Mouse (Mus musculus): ENCODE data around the gene Myo1d. TPM values are rescaled to one million over a fixed set of nuclear protein-coding genes. Genes with fewer than 3 reads are reported as not detected.

Myo1d gene
- polyA plus RNA-seq, 1 experiment = 37.1 TPM

GRCm38 (mm10) chr11:80484191-80484791 lies 295.5 kb downstream of the Myo1d start:
- no peak for TF ChIP-seq CTCF (conservative IDR thresholded peaks at IDR 0.05; ENCODE audit: insufficient read depth, insufficient read length, low read depth, low read length)
- TF ChIP-seq POLR2A (IDR thresholded peaks at IDR 0.05; ENCODE audit: low read depth, low read length) = no peak
- Histone ChIP-seq H3K27ac (ENCODE audit: insufficient read depth, low read depth, low read length) (no peak overlapping the region), H3K4me3 (ENCODE audit: insufficient read depth, low read depth, low read length) (no peak overlapping the region), H3K27me3 (replicated peaks; ENCODE audit: control insufficient read depth, insufficient read depth, low read length) (no peaks in the 10 kb centered on the region), H3K4me1 (ENCODE audit: control insufficient read depth, insufficient read depth, low read length) (no peaks in the 10 kb centered on the region), H3K36me3 (ENCODE audit: control insufficient read depth, insufficient read depth, low read length) (no peaks in the 10 kb centered on the region)
- 47% methylated on average over 12 of the region's 12 CpGs for WGBS
- DNase-seq = no peak

GRCm38 (mm10) chr11:80483536-80484067 lies 296.2 kb downstream of the Myo1d start:
- TF ChIP-seq CTCF (conservative IDR thresholded peaks at IDR 0.05; ENCODE audit: insufficient read depth, insufficient read length, low read depth, low read length) (no peak), POLR2A (IDR thresholded peaks at IDR 0.05; ENCODE audit: low read depth, low read length) (no peak)
- H3K27ac ChIP-seq (ENCODE audit: insufficient read depth, low read depth, low read length) = no peak overlapping the region
- H3K27me3 ChIP-seq (replicated peaks; ENCODE audit: control insufficient read depth, insufficient read depth, low read length) = no peaks in the 10 kb centered on the region
- 75% methylated on average over 6 of the region's 6 CpGs for WGBS
- H3K4me1 ChIP-seq (ENCODE audit: control insufficient read depth, insufficient read depth, low read length) = no peaks in the 10 kb centered on the region
- no peak overlapping the region for H3K4me3 ChIP-seq (ENCODE audit: insufficient read depth, low read depth, low read length)
- H3K36me3 ChIP-seq (ENCODE audit: control insufficient read depth, insufficient read depth, low read length) = no peaks in the 10 kb centered on the region
- no peak for DNase-seq

- H3K4me3 ChIP-seq (ENCODE audit: insufficient read depth, low read depth, low read length) = no peak overlapping the region
- no peak overlapping the region for H3K27ac ChIP-seq (ENCODE audit: insufficient read depth, low read depth, low read length)
- TF ChIP-seq POLR2A (IDR thresholded peaks at IDR 0.05; ENCODE audit: low read depth, low read length) (no peak), CTCF (conservative IDR thresholded peaks at IDR 0.05; ENCODE audit: insufficient read depth, insufficient read length, low read depth, low read length) (no peak)
- 93% methylated on average over 7 of the region's 7 CpGs for WGBS
- H3K27me3 ChIP-seq (replicated peaks; ENCODE audit: control insufficient read depth, insufficient read depth, low read length) = no peaks in the 10 kb centered on the region
- DNase-seq = no peak
- no peaks in the 10 kb centered on the region for H3K4me1 ChIP-seq (ENCODE audit: control insufficient read depth, insufficient read depth, low read length)
- no peaks in the 10 kb centered on the region for H3K36me3 ChIP-seq (ENCODE audit: control insufficient read depth, insufficient read depth, low read length)
Observed at GRCm38 (mm10) chr11:80482921-80483320, 296.9 kb downstream of the Myo1d start.

DNA sequence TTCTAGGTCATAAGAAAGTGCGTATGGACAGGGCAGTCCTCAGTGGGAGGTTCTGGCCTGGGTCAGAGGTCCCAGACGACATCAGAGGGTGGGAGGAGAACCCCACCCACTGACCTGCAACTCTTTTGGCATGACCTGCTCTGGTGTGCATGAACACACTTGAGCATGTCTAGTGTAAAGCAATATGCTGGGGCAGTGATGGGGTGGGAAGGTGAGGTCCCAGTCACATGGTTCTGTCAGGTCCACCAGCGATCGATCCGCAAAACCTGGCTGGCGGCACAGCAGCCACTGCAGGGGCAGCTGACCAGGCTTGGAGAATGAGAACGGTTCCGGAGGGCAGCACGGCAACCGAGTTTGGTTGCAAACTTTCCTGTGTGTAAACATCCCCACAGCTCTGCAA lies 297.5 kb downstream of the Myo1d start:
- H3K36me3 ChIP-seq (ENCODE audit: control insufficient read depth, insufficient read depth, low read length) = no peaks in the 10 kb centered on the region
- no peak overlapping the region for H3K4me3 ChIP-seq (ENCODE audit: insufficient read depth, low read depth, low read length)
- no peaks in the 10 kb centered on the region for H3K27me3 ChIP-seq (replicated peaks; ENCODE audit: control insufficient read depth, insufficient read depth, low read length)
- no peak for DNase-seq
- no peak overlapping the region for H3K27ac ChIP-seq (ENCODE audit: insufficient read depth, low read depth, low read length)
- H3K4me1 ChIP-seq (ENCODE audit: control insufficient read depth, insufficient read depth, low read length) = 0 out of 2 replicates have a peak, but pooled peaks cover 5% of the 10 kb centered on the region
- TF ChIP-seq CTCF (conservative IDR thresholded peaks at IDR 0.05; ENCODE audit: insufficient read depth, insufficient read length, low read depth, low read length) (no peak), POLR2A (IDR thresholded peaks at IDR 0.05; ENCODE audit: low read depth, low read length) (no peak)
- WGBS = 85% methylated on average over 10 of the region's 10 CpGs

GRCm38 (mm10) chr11:80481409-80482050 lies 298.3 kb downstream of the Myo1d start:
- Histone ChIP-seq H3K4me1 (ENCODE audit: control insufficient read depth, insufficient read depth, low read length) (0 out of 2 replicates have a peak, but pooled peaks cover 6% of the 10 kb centered on the region), H3K27me3 (replicated peaks; ENCODE audit: control insufficient read depth, insufficient read depth, low read length) (no peaks in the 10 kb centered on the region), H3K27ac (ENCODE audit: insufficient read depth, low read depth, low read length) (no peak overlapping the region), H3K36me3 (ENCODE audit: control insufficient read depth, insufficient read depth, low read length) (no peaks in the 10 kb centered on the region), H3K4me3 (ENCODE audit: insufficient read depth, low read depth, low read length) (no peak overlapping the region)
- 90% methylated on average over 13 of the region's 13 CpGs for WGBS
- no peak for TF ChIP-seq POLR2A (IDR thresholded peaks at IDR 0.05; ENCODE audit: low read depth, low read length)
- no peak for TF ChIP-seq CTCF (conservative IDR thresholded peaks at IDR 0.05; ENCODE audit: insufficient read depth, insufficient read length, low read depth, low read length)
- no peak for DNase-seq

GRCm38 (mm10) chr11:80479906-80480866 lies 299.6 kb downstream of the Myo1d start:
- Histone ChIP-seq H3K27ac (ENCODE audit: insufficient read depth, low read depth, low read length) (no peak overlapping the region), H3K4me1 (ENCODE audit: control insufficient read depth, insufficient read depth, low read length) (peaks cover 6% of the 10 kb centered on the region; the same call in 1 of the 2 replicates), H3K4me3 (ENCODE audit: insufficient read depth, low read depth, low read length) (no peak overlapping the region), H3K36me3 (ENCODE audit: control insufficient read depth, insufficient read depth, low read length) (no peaks in the 10 kb centered on the region), H3K27me3 (replicated peaks; ENCODE audit: control insufficient read depth, insufficient read depth, low read length) (no peaks in the 10 kb centered on the region)
- WGBS = 91% methylated on average over 31 of the region's 31 CpGs
- DNase-seq = no peak
- TF ChIP-seq CTCF (conservative IDR thresholded peaks at IDR 0.05; ENCODE audit: insufficient read depth, insufficient read length, low read depth, low read length) = no peak

Measured in kidney, adult 2 months (tissue).